Mouse (Mus musculus): ENCODE results near the gene Bank1.

The Bank1 gene

GRCm38 (mm10) chr3:136100973-136101500 is 224.8 kb downstream of the Bank1 start:
- DNase-seq: no peak

- no peak for DNase-seq
Measured at GRCm38 (mm10) chr3:136100292-136100691, 225.6 kb downstream of the Bank1 start.

GRCm38 (mm10) chr3:136086948-136087660 is 238.8 kb downstream of the Bank1 start:
- no peak for DNase-seq

- DNase-seq: no peak
Measured at GRCm38 (mm10) chr3:136086431-136086830, 239.4 kb downstream of the Bank1 start.

GRCm38 (mm10) chr3:136085077-136085476 is 240.8 kb downstream of the Bank1 start:
- DNase-seq: no peak

GRCm38 (mm10) chr3:136084066-136084465 is 241.8 kb downstream of the Bank1 start:
- peak; percentile 64 to 65 for DNase-seq

GRCm38 (mm10) chr3:136081264-136081663 is 244.6 kb downstream of the Bank1 start:
- no peak for DNase-seq

- DNase-seq: no peak
Measured at GRCm38 (mm10) chr3:136078535-136078934, 247.3 kb downstream of the Bank1 start.

GRCm38 (mm10) chr3:136070394-136070793 is 255.5 kb downstream of the Bank1 start:
- DNase-seq: no peak

GRCm38 (mm10) chr3:136061907-136062306 is 264.0 kb downstream of the Bank1 start:
- no peak for DNase-seq

- DNase-seq: no peak
Measured at GRCm38 (mm10) chr3:136050635-136051034, 275.2 kb downstream of the Bank1 start.

- DNase-seq: no peak
Measured at GRCm38 (mm10) chr3:136050215-136050614, 275.7 kb downstream of the Bank1 start.

GRCm38 (mm10) chr3:136048026-136048425 is 277.8 kb downstream of the Bank1 start:
- no peak for DNase-seq

- DNase-seq: no peak
Measured at GRCm38 (mm10) chr3:136045381-136045780, 280.5 kb downstream of the Bank1 start.

- DNase-seq: no peak
Measured at GRCm38 (mm10) chr3:136040041-136040440, 285.8 kb downstream of the Bank1 start.

GRCm38 (mm10) chr3:136039446-136039845 is 286.4 kb downstream of the Bank1 start:
- no peak for DNase-seq

GRCm38 (mm10) chr3:136037254-136037653 is 288.6 kb downstream of the Bank1 start:
- DNase-seq: no peak

GRCm38 (mm10) chr3:136035784-136036183 is 290.1 kb downstream of the Bank1 start:
- no peak for DNase-seq

GRCm38 (mm10) chr3:136024876-136025275 is 301.0 kb downstream of the Bank1 start:
- no peak for DNase-seq

GRCm38 (mm10) chr3:136017517-136017916 is 308.3 kb downstream of the Bank1 start:
- DNase-seq: no peak

GRCm38 (mm10) chr3:136010616-136011015 is 315.2 kb downstream of the Bank1 start:
- DNase-seq: no peak

- no peak for DNase-seq
Measured at GRCm38 (mm10) chr3:136007846-136008245, 318.0 kb downstream of the Bank1 start.

- no peak for DNase-seq
Measured at GRCm38 (mm10) chr3:136007081-136007828, 318.6 kb downstream of the Bank1 start.

All from kidney, postnatal 25 days (tissue).